Mouse (Mus musculus): Measurements from ENCODE around the gene Traf7. TPM values are rescaled to one million over a fixed set of nuclear protein-coding genes. Genes with fewer than 3 reads are reported as not detected.

Gene Traf7
- polyA plus RNA-seq, 1 experiment from 2014 or later = 107 TPM

DNA sequence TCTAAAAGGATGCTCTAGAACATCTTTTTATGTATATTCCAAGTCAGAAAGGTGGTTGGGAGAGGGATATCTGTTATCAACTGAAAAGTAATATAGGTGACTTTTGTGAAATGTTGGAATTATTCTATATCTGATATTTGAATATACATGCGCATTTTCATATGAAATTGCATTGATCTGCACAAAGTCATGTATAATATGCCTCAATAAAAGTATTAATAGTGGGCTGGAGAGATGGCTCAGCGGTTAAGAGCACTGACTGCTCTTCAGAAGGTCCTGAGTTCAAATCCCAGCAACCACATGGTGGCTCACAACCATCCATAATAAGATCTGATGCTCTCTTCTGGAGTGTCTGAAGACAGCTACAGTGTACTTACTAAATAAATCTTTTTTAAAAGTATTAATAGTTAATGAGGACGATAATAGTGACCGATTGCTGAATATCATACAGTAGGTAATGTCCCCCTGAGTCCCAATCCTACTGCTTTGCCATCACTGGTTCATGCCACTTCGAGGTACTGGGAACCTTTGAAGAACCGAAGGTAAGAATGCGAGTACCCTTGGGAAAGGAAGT is 58.3 kb downstream of the Traf7 start:
- peak overlapping the region; percentile 87 for H3K4me2 ChIP-seq (replicated peaks)
- H3K36me3 ChIP-seq = 0 out of 2 replicates have a peak, but pooled peaks cover 5% of the 10 kb centered on the region
- WGBS = 15% methylated on average over 7 of the region's 7 CpGs
- peak overlapping the region; percentile 73 for H3K9ac ChIP-seq (replicated peaks)
- no peaks in the 10 kb centered on the region for H3K9me3 ChIP-seq
- no peak for ATAC-seq (replicated peaks)
- H3K4me1 ChIP-seq = peaks cover 32% of the 10 kb centered on the region
- no peaks in the 10 kb centered on the region for H3K27me3 ChIP-seq
- H3K27ac ChIP-seq (replicated peaks) = peak overlapping the region; percentile 90
- H3K4me3 ChIP-seq = peak overlapping the region; percentile 82

DNA sequence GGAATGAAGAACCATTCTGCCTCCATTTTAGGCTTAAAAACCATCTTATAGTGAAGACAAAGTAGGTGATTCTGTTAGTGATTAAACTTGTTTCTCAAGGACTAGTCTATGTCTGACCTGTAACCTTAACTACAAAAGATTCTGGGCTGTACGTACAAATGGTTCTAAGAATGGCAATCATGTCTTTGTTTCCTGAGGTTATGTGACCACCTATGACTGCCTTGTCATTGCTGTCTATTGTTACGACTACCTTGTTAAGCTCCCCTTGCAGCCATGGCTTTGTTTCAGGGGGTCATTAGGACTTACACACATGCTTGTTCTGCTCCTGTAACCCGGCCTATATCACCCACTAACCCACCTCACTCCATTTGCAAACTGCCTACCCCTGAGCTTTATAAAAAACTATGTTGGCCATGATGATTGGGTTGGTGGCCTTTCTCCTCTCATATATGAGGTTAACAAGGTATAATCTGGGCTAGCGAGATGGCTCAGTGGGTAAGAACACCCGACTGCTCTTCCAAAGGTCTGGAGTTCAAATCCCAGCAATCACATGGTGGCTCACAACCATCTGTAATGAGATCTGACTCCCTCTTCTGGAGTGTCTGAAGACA is 59.0 kb downstream of the Traf7 start:
- H3K9ac ChIP-seq (replicated peaks) = no peak overlapping the region
- 87% methylated on average over 5 of the region's 5 CpGs for WGBS
- H3K4me1 ChIP-seq = peaks cover 31% of the 10 kb centered on the region
- H3K4me2 ChIP-seq (replicated peaks) = no peak overlapping the region
- no peaks in the 10 kb centered on the region for H3K27me3 ChIP-seq
- ATAC-seq (replicated peaks) = no peak
- no peaks in the 10 kb centered on the region for H3K9me3 ChIP-seq
- H3K36me3 ChIP-seq = no peaks in the 10 kb centered on the region
- no peak overlapping the region for H3K4me3 ChIP-seq
- no peak overlapping the region for H3K27ac ChIP-seq (replicated peaks)

DNA sequence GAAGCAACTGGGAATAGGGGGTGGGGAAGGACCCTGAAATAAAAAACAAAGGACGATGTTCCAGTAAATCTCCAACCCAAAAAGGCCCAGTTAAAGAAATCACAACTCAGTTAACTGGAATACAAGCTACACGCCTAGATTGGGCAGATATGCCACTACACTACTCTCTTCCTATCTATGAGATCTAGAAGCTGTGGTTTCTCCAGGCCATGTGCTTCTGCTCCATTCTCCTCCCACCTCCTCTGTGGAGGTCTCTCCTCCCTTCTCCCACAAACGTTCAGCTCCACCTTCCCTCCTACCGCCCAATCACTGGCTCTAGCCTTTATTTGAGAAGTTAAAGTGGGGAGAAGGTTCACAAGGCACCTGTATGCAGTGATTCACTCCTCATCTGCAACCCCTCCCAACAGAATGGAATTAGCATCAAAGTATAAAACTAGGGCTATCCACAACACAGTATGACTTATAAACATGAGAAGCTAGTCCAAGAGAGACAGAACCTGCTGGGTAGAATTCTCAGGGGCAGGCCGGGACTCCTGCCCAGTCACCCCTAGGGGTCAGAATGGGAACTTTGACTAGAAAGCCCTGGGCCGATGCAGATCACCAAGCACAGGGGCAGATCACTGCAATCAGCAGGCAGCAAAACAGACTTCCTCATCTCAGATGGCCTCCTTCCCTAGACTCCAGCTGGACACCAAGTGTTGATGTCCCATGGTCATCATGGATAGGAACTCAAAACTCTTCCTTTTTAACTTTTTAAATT is 64.2 kb downstream of the Traf7 start:
- H3K9ac ChIP-seq (replicated peaks) = no peak overlapping the region
- H3K4me1 ChIP-seq = no peaks in the 10 kb centered on the region
- no peaks in the 10 kb centered on the region for H3K36me3 ChIP-seq
- H3K27ac ChIP-seq (replicated peaks) = no peak overlapping the region
- no peak for ATAC-seq (replicated peaks)
- WGBS = 66% methylated on average over 6 of the region's 6 CpGs
- no peaks in the 10 kb centered on the region for H3K27me3 ChIP-seq
- no peak overlapping the region for H3K4me2 ChIP-seq (replicated peaks)
- no peaks in the 10 kb centered on the region for H3K9me3 ChIP-seq
- H3K4me3 ChIP-seq = no peak overlapping the region

DNA sequence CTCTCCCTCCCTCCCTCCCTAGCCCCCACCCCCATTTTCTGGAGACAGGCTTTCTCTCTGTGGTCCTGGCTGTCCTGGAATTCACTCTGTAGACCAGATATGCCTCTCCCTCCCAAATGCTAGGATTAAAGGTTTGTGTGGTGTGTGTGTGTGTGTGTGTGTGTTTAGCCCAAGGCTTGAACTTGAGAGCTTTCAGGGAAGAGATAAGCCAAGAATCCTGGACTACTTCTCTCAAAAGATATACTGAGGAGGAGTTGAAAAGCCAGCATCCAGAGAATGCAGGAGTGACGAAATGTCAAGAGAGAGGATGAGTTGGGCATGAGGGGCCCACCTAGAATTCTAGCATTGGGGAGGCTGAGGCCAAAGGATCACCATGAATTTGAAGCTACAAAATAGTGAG is 64.8 kb downstream of the Traf7 start:
- no peak for ATAC-seq (replicated peaks)
- no peak overlapping the region for H3K4me3 ChIP-seq
- no peaks in the 10 kb centered on the region for H3K27me3 ChIP-seq
- no peak overlapping the region for H3K9ac ChIP-seq (replicated peaks)
- H3K4me1 ChIP-seq = no peaks in the 10 kb centered on the region
- WGBS = 84% methylated on average over 1 of the region's 1 CpGs
- H3K27ac ChIP-seq (replicated peaks) = no peak overlapping the region
- H3K4me2 ChIP-seq (replicated peaks) = no peak overlapping the region
- no peaks in the 10 kb centered on the region for H3K36me3 ChIP-seq
- H3K9me3 ChIP-seq = no peaks in the 10 kb centered on the region

DNA sequence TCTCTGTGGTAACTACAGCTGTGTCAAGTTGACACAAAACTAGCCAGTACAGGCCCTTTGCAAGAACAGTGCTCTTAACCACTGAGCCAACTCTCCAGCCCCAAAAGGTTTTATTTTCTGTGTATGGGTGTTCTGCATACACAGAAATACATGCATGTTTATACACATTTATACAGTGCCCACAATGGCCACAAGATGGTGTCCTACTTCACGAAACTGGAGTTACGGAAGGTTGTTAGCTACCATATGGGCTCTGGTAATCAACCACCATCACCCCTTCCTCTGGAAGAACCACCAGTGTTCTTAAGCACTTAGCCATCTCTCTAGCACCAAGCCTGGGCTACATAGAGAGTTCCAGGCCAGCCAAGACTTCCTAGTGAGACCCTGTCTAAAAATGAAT is 66.2 kb downstream of the Traf7 start:
- Histone ChIP-seq H3K4me1 (no peaks in the 10 kb centered on the region), H3K27me3 (no peaks in the 10 kb centered on the region), H3K4me2 (replicated peaks) (no peak overlapping the region), H3K9ac (replicated peaks) (no peak overlapping the region), H3K4me3 (no peak overlapping the region), H3K9me3 (no peaks in the 10 kb centered on the region), H3K27ac (replicated peaks) (no peak overlapping the region), H3K36me3 (no peaks in the 10 kb centered on the region)
- no peak for ATAC-seq (replicated peaks)
- WGBS = 62% methylated on average over 2 of the region's 2 CpGs

Other genes starting within 250 kb of the Traf7 start
- 0.22 TPM in 1 of 2 replicates, not detected in the other for gene Abca17, start 176.9 kb downstream of the Traf7 start, polyA plus RNA-seq (2015; fragmentation: Nextera tagmentation; extraction: Ambion mirVana)
- gene Abca3, start 176.0 kb downstream of the Traf7 start, polyA plus RNA-seq (2015; fragmentation: Nextera tagmentation; extraction: Ambion mirVana) = 21.5 and 21.7 TPM in 2 replicates
- 360 and 364 TPM in 2 replicates for gene Rnps1, start 113.4 kb downstream of the Traf7 start, polyA plus RNA-seq (2015; fragmentation: Nextera tagmentation; extraction: Ambion mirVana)
- 40.7 and 42.8 TPM in 2 replicates for gene Eci1, start 101.3 kb downstream of the Traf7 start, polyA plus RNA-seq (2015; fragmentation: Nextera tagmentation; extraction: Ambion mirVana)
- gene Dnase1l2, start 84.8 kb downstream of the Traf7 start, polyA plus RNA-seq (2015; fragmentation: Nextera tagmentation; extraction: Ambion mirVana) = 5.7 and 6.6 TPM in 2 replicates
- gene E4f1, start 57.6 kb downstream of the Traf7 start, polyA plus RNA-seq (2015; fragmentation: Nextera tagmentation; extraction: Ambion mirVana) = 44.0 and 44.9 TPM in 2 replicates
- gene Pgp, start 57.5 kb downstream of the Traf7 start, polyA plus RNA-seq (2015; fragmentation: Nextera tagmentation; extraction: Ambion mirVana) = 51.0 and 54.0 TPM in 2 replicates
- gene Bricd5, start 54.1 kb downstream of the Traf7 start, polyA plus RNA-seq (2015; fragmentation: Nextera tagmentation; extraction: Ambion mirVana) = 0.40 TPM in 1 of 2 replicates, not detected in the other
- 35.2 and 36.4 TPM in 2 replicates for gene Mlst8, start 48.9 kb downstream of the Traf7 start, polyA plus RNA-seq (2015; fragmentation: Nextera tagmentation; extraction: Ambion mirVana)
- gene Caskin1, start 39.3 kb downstream of the Traf7 start, polyA plus RNA-seq (2015; fragmentation: Nextera tagmentation; extraction: Ambion mirVana) = 25.6 and 26.4 TPM in 2 replicates
- gene Rab26, start 6.3 kb upstream of the Traf7 start, polyA plus RNA-seq (2015; fragmentation: Nextera tagmentation; extraction: Ambion mirVana) = 5.7 and 6.6 TPM in 2 replicates
- 17.1 and 22.9 TPM in 2 replicates for gene Pkd1, start 21.9 kb upstream of the Traf7 start, polyA plus RNA-seq (2015; fragmentation: Nextera tagmentation; extraction: Ambion mirVana)
- 68.7 and 75.6 TPM in 2 replicates for gene Tsc2, start 104.7 kb upstream of the Traf7 start, polyA plus RNA-seq (2015; fragmentation: Nextera tagmentation; extraction: Ambion mirVana)
- gene Nthl1, start 104.7 kb upstream of the Traf7 start, polyA plus RNA-seq (2015; fragmentation: Nextera tagmentation; extraction: Ambion mirVana) = 12.5 and 12.7 TPM in 2 replicates
- gene Slc9a3r2, start 122.4 kb upstream of the Traf7 start, polyA plus RNA-seq (2015; fragmentation: Nextera tagmentation; extraction: Ambion mirVana) = 26.7 and 27.6 TPM in 2 replicates
- gene Npw, start 130.5 kb upstream of the Traf7 start, polyA plus RNA-seq (2015; fragmentation: Nextera tagmentation; extraction: Ambion mirVana) = not detected in 2 replicates
- gene Zfp598, start 141.7 kb upstream of the Traf7 start, polyA plus RNA-seq (2015; fragmentation: Nextera tagmentation; extraction: Ambion mirVana) = 19.1 and 20.9 TPM in 2 replicates
- gene Syngr3, start 162.0 kb upstream of the Traf7 start, polyA plus RNA-seq (2015; fragmentation: Nextera tagmentation; extraction: Ambion mirVana) = 134 and 145 TPM in 2 replicates
- gene Gfer, start 168.2 kb upstream of the Traf7 start, polyA plus RNA-seq (2015; fragmentation: Nextera tagmentation; extraction: Ambion mirVana) = 38.7 TPM in 2 replicates
- gene Noxo1, start 168.3 kb upstream of the Traf7 start, polyA plus RNA-seq (2015; fragmentation: Nextera tagmentation; extraction: Ambion mirVana) = 1.4 and 2.0 TPM in 2 replicates
- 79.5 and 83.9 TPM in 2 replicates for gene Tbl3, start 179.7 kb upstream of the Traf7 start, polyA plus RNA-seq (2015; fragmentation: Nextera tagmentation; extraction: Ambion mirVana)
- not detected in 2 replicates for gene Rnf151, start 190.1 kb upstream of the Traf7 start, polyA plus RNA-seq (2015; fragmentation: Nextera tagmentation; extraction: Ambion mirVana)
- 816 and 846 TPM in 2 replicates for gene Rps2, start 190.2 kb upstream of the Traf7 start, polyA plus RNA-seq (2015; fragmentation: Nextera tagmentation; extraction: Ambion mirVana)
- gene Ndufb10, start 196.5 kb upstream of the Traf7 start, polyA plus RNA-seq (2015; fragmentation: Nextera tagmentation; extraction: Ambion mirVana) = 249 and 261 TPM in 2 replicates
- not detected in 2 replicates for gene Rpl3l, start 199.9 kb upstream of the Traf7 start, polyA plus RNA-seq (2015; fragmentation: Nextera tagmentation; extraction: Ambion mirVana)
- 20.5 and 22.5 TPM in 2 replicates for gene Msrb1, start 208.7 kb upstream of the Traf7 start, polyA plus RNA-seq (2015; fragmentation: Nextera tagmentation; extraction: Ambion mirVana)
- not detected in 2 replicates for gene Hs3st6, start 225.1 kb upstream of the Traf7 start, polyA plus RNA-seq (2015; fragmentation: Nextera tagmentation; extraction: Ambion mirVana)